Mouse (Mus musculus) thymus, adult 2 months (tissue): ENCODE data around the gene Ankrd24. TPM values are rescaled to one million over a fixed set of nuclear protein-coding genes. Genes with fewer than 3 reads are reported as not detected.
"Not testable (repeated sequence)": the region's sequence is repeated elsewhere in the genome, so short reads cannot be mapped to it uniquely, and the experiment has no call there.

ENCODE experiments used
- DNase-seq: peaks from one replicate; pipeline ENCODE4 v3.0.0; 2021
- H3K27ac ChIP-seq: fragments of 200-500 bp; 2 replicates; pipeline ENCODE4 v1.5.1; 2012; ENCODE audit warnings: low read length, control low read depth; ENCODE audit not compliant: control insufficient read depth, insufficient read depth
- H3K27me3 ChIP-seq: fragments of 200-500 bp; 2 replicates; pipeline ENCODE4 v1.6.1; 2012; ENCODE audit warnings: mild to moderate bottlenecking, low read length, moderate library complexity, mixed read lengths; ENCODE audit not compliant: control insufficient read depth, insufficient read depth
- H3K36me3 ChIP-seq: fragments of 200-500 bp; 2 replicates; pipeline ENCODE4 v1.6.1; 2012; ENCODE audit warnings: mild to moderate bottlenecking, low read length, moderate library complexity; ENCODE audit not compliant: control insufficient read depth, insufficient read depth
- H3K4me1 ChIP-seq: fragments of 200-500 bp; replicated peaks from 2 replicates; pipeline ENCODE4 v1.6.1; 2012; ENCODE audit warnings: low read length; ENCODE audit not compliant: control insufficient read depth, insufficient read depth
- H3K4me3 ChIP-seq: fragments of 200-500 bp; 2 replicates; pipeline ENCODE4 v1.5.1; 2012; ENCODE audit warnings: mild to moderate bottlenecking, low read length, control low read depth, moderate library complexity; ENCODE audit not compliant: control insufficient read depth, insufficient read depth
- CTCF ChIP-seq: fragments of 200-500 bp; IDR thresholded peaks from 2 replicates; pipeline ENCODE4 v1.5.1; 2012; ENCODE audit warnings: mild to moderate bottlenecking, control low read depth, low read length, moderate library complexity, borderline replicate concordance; ENCODE audit not compliant: control insufficient read depth, poor library complexity, insufficient read depth; ENCODE audit errors: extremely low read depth
- POLR2A ChIP-seq: fragments of 200-500 bp; IDR thresholded peaks from 2 replicates; pipeline ENCODE4 v1.6.1; 2012; ENCODE audit warnings: mild to moderate bottlenecking, low read length, control low read depth, moderate library complexity; ENCODE audit not compliant: control insufficient read depth, poor library complexity, insufficient read depth; ENCODE audit errors: extremely low read depth
- WGBS: fragments of 180-500 bp; shearing (Covaris S2); methylation state at CpG from one replicate; pipeline ENCODE4 v1.1.7; 2018; 5-methylcytosine and 5-hydroxymethylcytosine counted together
- polyA plus RNA-seq: library from polyadenylated mRNA; depleted of rRNA; stranded (reverse); fragments of >200 nt; gene quantifications from 2 replicates; pipeline ENCODE4 v1.2.3, GENCODE M21; 2012

Ankrd24 gene
- polyA plus RNA-seq, 1 experiment, result 19.1 TPM

- no peaks in the 10 kb centered on the region for H3K27me3 ChIP-seq
- H3K4me3 ChIP-seq, result peak overlapping the region; percentile 53
- H3K36me3 ChIP-seq, result no peaks in the 10 kb centered on the region
- no peak for DNase-seq
- 0 out of 2 replicates have a peak overlapping the region, but pooled peaks have one; percentile 4 for H3K27ac ChIP-seq
- no peak for TF ChIP-seq CTCF
- no peak for TF ChIP-seq POLR2A
- peaks cover 9% of the 10 kb centered on the region for H3K4me1 ChIP-seq
- WGBS, result 20% methylated on average over 24 of the region's 24 CpGs
These were observed 14.5 kb downstream of the Ankrd24 start for GRCm38 (mm10) chr10:81642648-81643448.

GRCm38 (mm10) chr10:81643449-81644055, 15.2 kb downstream of the Ankrd24 start:
- Histone ChIP-seq H3K36me3 (no peaks in the 10 kb centered on the region), H3K4me3 (peak overlapping the region; percentile 53), H3K27ac (peak overlapping the region; percentile 23), H3K27me3 (no peaks in the 10 kb centered on the region), H3K4me1 (peaks cover 9% of the 10 kb centered on the region)
- peak; percentile 96 for DNase-seq
- TF ChIP-seq CTCF (peak; percentile 64), POLR2A (peak; percentile 96)
- WGBS, result under 1% methylated on average over 66 of the region's 75 CpGs

- peaks cover 11% of the 10 kb centered on the region for H3K4me1 ChIP-seq
- TF ChIP-seq CTCF, result no peak
- TF ChIP-seq POLR2A, result no peak
- H3K27ac ChIP-seq, result peak overlapping the region; percentile 7; the same call in 1 of the 2 replicates
- no peak for DNase-seq
- no peaks in the 10 kb centered on the region for H3K27me3 ChIP-seq
- H3K4me3 ChIP-seq, result no peak overlapping the region
- WGBS, result 64% methylated on average over 2 of the region's 2 CpGs
- H3K36me3 ChIP-seq, result no peaks in the 10 kb centered on the region
These were observed 15.8 kb downstream of the Ankrd24 start for GRCm38 (mm10) chr10:81644162-81644561.

GRCm38 (mm10) chr10:81644716-81645115, 16.4 kb downstream of the Ankrd24 start:
- H3K27me3 ChIP-seq, result no peaks in the 10 kb centered on the region
- 98% methylated on average over 18 of the region's 18 CpGs for WGBS
- peaks cover 11% of the 10 kb centered on the region for H3K4me1 ChIP-seq
- no peaks in the 10 kb centered on the region for H3K36me3 ChIP-seq
- H3K4me3 ChIP-seq, result no peak overlapping the region
- no peak overlapping the region for H3K27ac ChIP-seq
- DNase-seq, result no peak
- TF ChIP-seq CTCF (no peak), POLR2A (no peak)

- H3K27ac ChIP-seq, result no peak overlapping the region
- TF ChIP-seq POLR2A (no peak), CTCF (no peak)
- H3K4me1 ChIP-seq, result peaks cover 11% of the 10 kb centered on the region
- no peak for DNase-seq
- no peaks in the 10 kb centered on the region for H3K27me3 ChIP-seq
- H3K36me3 ChIP-seq, result no peaks in the 10 kb centered on the region
- H3K4me3 ChIP-seq, result no peak overlapping the region
- 95% methylated on average over 4 of the region's 4 CpGs for WGBS
These were observed 17.1 kb downstream of the Ankrd24 start for GRCm38 (mm10) chr10:81645391-81645790.

- 94% methylated on average over 7 of the region's 7 CpGs for WGBS
- H3K4me3 ChIP-seq, result no peak overlapping the region
These were observed 17.7 kb downstream of the Ankrd24 start for GRCm38 (mm10) chr10:81646015-81646555.

GRCm38 (mm10) chr10:81648803-81649775, 20.7 kb downstream of the Ankrd24 start, which contains the start of gene Gm10778:
Gene Gm10778, plus strand, starts transcription at chr10:81649059.
- not testable (repeated sequence) for H3K36me3 ChIP-seq, H3K27me3 ChIP-seq, H3K27ac ChIP-seq, H3K4me1 ChIP-seq
- WGBS, result 2% methylated on average over 34 of the region's 52 CpGs
- DNase-seq, result peak; percentile 85
- H3K4me3 ChIP-seq, result peak within 1 kb of the TSS; percentile 46

More at GRCm38 (mm10) chr10:81646015-81646555, 17.7 kb downstream of the Ankrd24 start:
- H3K36me3 ChIP-seq, result no peaks in the 10 kb centered on the region
- H3K4me1 ChIP-seq, result peaks cover 11% of the 10 kb centered on the region
- TF ChIP-seq CTCF (no peak), POLR2A (no peak)
- H3K27me3 ChIP-seq, result no peaks in the 10 kb centered on the region
- no peak for DNase-seq
- H3K27ac ChIP-seq, result no peak overlapping the region
